Mouse (Mus musculus) embryonic fibroblast, embryonic 13.5 days (primary cell): ENCODE measurements at regions not wholly inside any gene's neighbourhood (a gene's known extent, or its start where the extent isn't known, plus 50 kb on each side); places are given as distances from the start of the nearest gene placed in this dataset.

Experiments used
- CTCF ChIP-seq: IDR thresholded peaks from 2 replicates; pipeline ENCODE4 v1.5.1; 2011; ENCODE audit warnings: mild to moderate bottlenecking, control low read depth, low read length, moderate library complexity, borderline replicate concordance; ENCODE audit not compliant: insufficient read depth
- POLR2A ChIP-seq: IDR thresholded peaks from 2 replicates; pipeline ENCODE4 v1.6.1; 2011; ENCODE audit warnings: low read depth, mild to moderate bottlenecking, control low read depth, low read length, moderate library complexity

- TF ChIP-seq CTCF (no peak), POLR2A (no peak)
Observed at GRCm38 (mm10) chr6:116960641-116961040, 207.7 kb upstream of the Cxcl12 start.
